Mouse (Mus musculus) hindbrain, embryonic 11.5 days (tissue): Measurements from ENCODE around the gene Acot6. TPM values are rescaled to one million over a fixed set of nuclear protein-coding genes. Genes with fewer than 3 reads are reported as not detected.

ENCODE experiments used
- ATAC-seq: fragments of 200-750 bp; cut with Nextera tagmentation; 2 replicates; pipeline ENCODE4 v1.8.0; 2017; ENCODE audit warnings: mild to moderate bottlenecking, moderate TSS enrichment, moderate library complexity; ENCODE audit not compliant: low FRiP score
- DNase-seq: peaks from one replicate; pipeline ENCODE4 v3.0.0-alpha.2; 2015; ENCODE audit warnings: low spot score
- H3K27ac ChIP-seq: fragments of 300-500 bp; sonication (generic); 2 replicates; pipeline ENCODE4 v1.5.1; 2014; ENCODE audit warnings: mild to moderate bottlenecking, low read depth, low read length
- H3K27me3 ChIP-seq: fragments of 300-500 bp; sonication (generic); 2 replicates; pipeline ENCODE4 v1.6.1; 2014; ENCODE audit warnings: mild to moderate bottlenecking, low read length, moderate library complexity, mixed read lengths; ENCODE audit not compliant: control insufficient read depth, insufficient read depth
- H3K36me3 ChIP-seq: fragments of 300-500 bp; sonication (generic); 2 replicates; pipeline ENCODE4 v1.6.1; 2014; ENCODE audit warnings: mild to moderate bottlenecking, low read length, moderate library complexity, mixed read lengths; ENCODE audit not compliant: control insufficient read depth, insufficient read depth
- H3K4me1 ChIP-seq: fragments of 300-500 bp; sonication (generic); replicated peaks from 2 replicates; pipeline ENCODE4 v1.6.1; 2014; ENCODE audit warnings: low read length, mixed read lengths; ENCODE audit not compliant: control insufficient read depth, insufficient read depth
- H3K4me2 ChIP-seq: fragments of 300-500 bp; sonication (generic); replicated peaks from 2 replicates; pipeline ENCODE4 v1.6.1; 2014; ENCODE audit warnings: mild to moderate bottlenecking, low read depth, low read length
- H3K4me3 ChIP-seq: fragments of 300-500 bp; sonication (generic); 2 replicates; pipeline ENCODE4 v1.5.1; 2014; ENCODE audit warnings: low read depth, low read length
- H3K9ac ChIP-seq: fragments of 300-500 bp; sonication (generic); 2 replicates; pipeline ENCODE4 v1.6.1; 2014; ENCODE audit warnings: low read depth, low read length
- H3K9me3 ChIP-seq: fragments of 300-500 bp; sonication (generic); 2 replicates; pipeline ENCODE4 v1.6.1; 2016; ENCODE audit warnings: low read length; ENCODE audit not compliant: control insufficient read depth
- WGBS: fragments of 180-500 bp; shearing (Covaris S2); extraction: QIAGEN DNeasy Blood & Tissue Kit; methylation state at CpG from one replicate; pipeline ENCODE4 v1.1.7; 2014; 5-methylcytosine and 5-hydroxymethylcytosine counted together
- polyA plus RNA-seq: library from polyadenylated mRNA; unstranded; fragments of >200 nt; fragmentation: Nextera tagmentation; extraction: Ambion mirVana; gene quantifications from 2 replicates; pipeline ENCODE4 v1.2.1, GENCODE M21; 2014

The Acot6 gene
- polyA plus RNA-seq, 1 experiment from 2014 or later = 0.76 TPM

GRCm38 (mm10) chr12:84151911-84152310, 51.5 kb downstream of the Acot6 start:
- Histone ChIP-seq H3K9me3 (no peaks in the 10 kb centered on the region), H3K27me3 (no peaks in the 10 kb centered on the region), H3K4me2 (no peak overlapping the region), H3K27ac (no peak overlapping the region), H3K4me1 (peaks cover 9% of the 10 kb centered on the region), H3K36me3 (peaks cover 3% of the 10 kb centered on the region; the same call in 1 of the 2 replicates), H3K4me3 (no peak overlapping the region), H3K9ac (no peak overlapping the region)
- 89% methylated on average over 10 of the region's 10 CpGs for WGBS
- DNase-seq (no peak), ATAC-seq (no peak)

DNA sequence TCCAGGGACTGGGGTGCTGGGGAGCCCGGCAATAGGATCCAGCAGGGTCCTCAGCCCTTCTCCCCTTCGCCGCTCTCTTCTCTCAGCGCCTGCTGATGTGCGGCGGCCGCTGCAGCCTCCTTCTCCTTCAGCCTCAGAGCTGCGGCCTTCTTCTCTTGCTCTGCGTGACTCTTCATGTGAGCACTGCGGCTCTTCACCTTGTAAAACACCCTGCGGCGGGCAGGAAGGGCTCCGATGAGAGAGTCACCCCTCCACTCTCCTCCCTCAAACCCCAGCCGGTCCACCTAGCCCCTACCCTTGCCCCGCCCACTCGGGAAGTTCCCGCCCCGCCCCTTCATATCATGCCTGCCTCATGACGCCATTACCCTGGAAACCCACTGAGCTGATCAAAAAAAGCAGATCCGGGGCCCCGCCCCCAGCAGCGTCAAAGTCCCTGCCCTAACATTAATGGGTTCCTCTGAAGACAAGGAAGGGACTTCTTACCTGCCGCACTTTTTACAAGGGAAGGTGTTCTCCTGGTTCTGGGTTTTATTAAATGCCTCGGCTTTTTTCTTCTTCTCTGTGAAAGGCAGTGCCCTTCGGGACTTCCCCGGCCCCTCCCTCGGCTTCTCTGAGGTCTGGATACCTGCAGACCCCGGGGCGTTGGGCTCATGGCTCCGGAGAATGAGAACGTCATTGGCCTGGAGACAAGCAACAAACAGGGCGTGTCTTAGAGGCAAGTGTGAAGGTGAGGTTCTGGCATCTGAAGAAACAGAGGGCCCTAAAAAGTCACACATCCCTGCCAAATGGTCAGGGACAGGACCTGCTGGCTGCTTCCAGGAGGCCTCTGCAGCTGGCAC, 52.1 kb downstream of the Acot6 start:
- ATAC-seq = no peak
- WGBS = 76% methylated on average over 32 of the region's 32 CpGs
- Histone ChIP-seq H3K36me3 (peaks cover 3% of the 10 kb centered on the region; the same call in 1 of the 2 replicates), H3K4me3 (no peak overlapping the region), H3K9me3 (no peaks in the 10 kb centered on the region), H3K27me3 (no peaks in the 10 kb centered on the region), H3K4me1 (peaks cover 9% of the 10 kb centered on the region), H3K4me2 (no peak overlapping the region), H3K27ac (no peak overlapping the region), H3K9ac (no peak overlapping the region)
- no peak for DNase-seq

- DNase-seq = no peak
- Histone ChIP-seq H3K9ac (no peak overlapping the region), H3K9me3 (no peaks in the 10 kb centered on the region), H3K36me3 (peaks cover 3% of the 10 kb centered on the region; the same call in 1 of the 2 replicates), H3K27ac (no peak overlapping the region), H3K4me2 (no peak overlapping the region), H3K4me1 (peaks cover 9% of the 10 kb centered on the region), H3K27me3 (no peaks in the 10 kb centered on the region), H3K4me3 (no peak overlapping the region)
- 79% methylated on average over 6 of the region's 6 CpGs for WGBS
- ATAC-seq = no peak
These were observed 53.0 kb downstream of the Acot6 start for GRCm38 (mm10) chr12:84153414-84153813.

GRCm38 (mm10) chr12:84154786-84155522, 54.5 kb downstream of the Acot6 start:
- Histone ChIP-seq H3K27me3 (no peaks in the 10 kb centered on the region), H3K9ac (no peak overlapping the region), H3K27ac (no peak overlapping the region), H3K4me2 (no peak overlapping the region), H3K9me3 (no peaks in the 10 kb centered on the region), H3K36me3 (peaks cover 9% of the 10 kb centered on the region; the same call in 1 of the 2 replicates), H3K4me3 (no peak overlapping the region), H3K4me1 (peaks cover 5% of the 10 kb centered on the region; the same call in 1 of the 2 replicates)
- ATAC-seq (no peak), DNase-seq (no peak)
- 79% methylated on average over 11 of the region's 11 CpGs for WGBS

DNA sequence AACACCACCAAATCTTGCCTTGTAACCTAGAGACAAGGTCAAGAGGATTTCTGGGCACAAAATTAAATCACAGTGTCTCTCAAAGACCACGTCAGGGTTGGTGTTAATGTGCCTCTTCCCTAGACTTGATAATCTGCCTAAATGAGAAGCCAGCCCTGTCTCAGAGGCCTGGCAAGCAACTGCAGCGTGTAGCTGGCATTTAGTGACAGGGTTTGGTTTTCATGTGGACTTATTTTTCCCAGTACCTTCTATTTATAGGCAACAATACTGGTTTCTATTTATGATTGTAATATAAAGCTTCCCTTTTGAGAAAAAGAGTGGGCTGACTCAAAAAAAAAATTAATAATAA, 55.0 kb downstream of the Acot6 start:
- H3K9me3 ChIP-seq = no peaks in the 10 kb centered on the region
- ATAC-seq (no peak), DNase-seq (no peak)
- H3K9ac ChIP-seq = no peak overlapping the region
- no peaks in the 10 kb centered on the region; the same call in 1 of the 2 replicates for H3K4me1 ChIP-seq
- no peak overlapping the region for H3K4me3 ChIP-seq
- H3K27ac ChIP-seq = no peak overlapping the region
- 86% methylated on average over 2 of the region's 2 CpGs for WGBS
- H3K27me3 ChIP-seq = no peaks in the 10 kb centered on the region
- no peak overlapping the region for H3K4me2 ChIP-seq
- H3K36me3 ChIP-seq = peaks cover 9% of the 10 kb centered on the region; the same call in 1 of the 2 replicates

GRCm38 (mm10) chr12:84156210-84156609, 55.8 kb downstream of the Acot6 start:
- 94% methylated on average over 18 of the region's 18 CpGs for WGBS
- Histone ChIP-seq H3K4me1 (no peaks in the 10 kb centered on the region), H3K9me3 (no peaks in the 10 kb centered on the region), H3K9ac (no peak overlapping the region), H3K4me2 (no peak overlapping the region), H3K27ac (no peak overlapping the region), H3K36me3 (peaks cover 9% of the 10 kb centered on the region; the same call in 1 of the 2 replicates), H3K4me3 (no peak overlapping the region), H3K27me3 (no peaks in the 10 kb centered on the region)
- ATAC-seq (no peak), DNase-seq (no peak)

DNA sequence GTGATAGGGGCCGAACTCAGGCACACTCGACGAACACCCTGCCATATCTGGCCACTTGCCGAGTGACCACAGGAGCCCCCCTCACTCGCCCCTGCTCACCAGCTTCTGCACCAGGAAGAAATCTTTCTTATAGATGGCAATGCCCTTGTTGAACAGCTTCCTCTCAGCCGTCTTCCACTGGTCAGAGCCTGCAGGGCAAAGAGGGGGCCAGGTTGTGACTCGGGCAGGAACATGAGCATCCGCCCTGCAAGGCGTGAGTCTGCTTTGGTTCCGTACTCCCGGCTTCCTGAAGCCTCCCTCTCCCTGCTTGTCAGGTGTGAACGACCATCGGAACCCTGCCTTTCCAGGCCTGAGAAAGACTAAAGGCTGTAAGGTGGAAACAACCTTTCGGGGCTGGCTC, 57.7 kb downstream of the Acot6 start:
- DNase-seq (no peak), ATAC-seq (no peak)
- no peak overlapping the region for H3K4me3 ChIP-seq
- no peak overlapping the region for H3K4me2 ChIP-seq
- H3K27ac ChIP-seq = no peak overlapping the region
- no peaks in the 10 kb centered on the region for H3K9me3 ChIP-seq
- peaks cover 9% of the 10 kb centered on the region; the same call in 1 of the 2 replicates for H3K36me3 ChIP-seq
- no peak overlapping the region for H3K9ac ChIP-seq
- WGBS = 91% methylated on average over 14 of the region's 14 CpGs
- no peaks in the 10 kb centered on the region for H3K27me3 ChIP-seq
- no peaks in the 10 kb centered on the region for H3K4me1 ChIP-seq

DNA sequence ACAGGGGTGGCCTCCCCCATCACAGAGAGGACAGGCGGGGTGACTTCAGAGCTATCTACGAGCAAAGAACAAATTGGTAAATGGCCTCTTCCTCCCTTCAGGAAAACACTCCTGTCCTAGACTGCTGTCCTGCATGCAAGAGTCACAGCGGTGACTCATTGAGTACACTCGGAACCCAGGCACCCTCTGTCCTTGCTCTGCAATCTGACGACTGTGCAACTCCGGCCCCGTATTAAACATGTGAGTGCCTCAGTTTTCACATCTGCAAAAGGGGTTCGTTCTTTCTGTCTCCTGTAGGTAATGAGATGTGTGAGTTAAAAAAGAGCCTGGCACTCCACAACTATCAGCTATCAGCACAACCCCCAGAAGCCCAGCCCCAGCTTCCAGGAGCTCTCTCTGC, 60.0 kb downstream of the Acot6 start:
- ATAC-seq = no peak
- H3K27ac ChIP-seq = no peak overlapping the region
- H3K4me3 ChIP-seq = no peak overlapping the region
- no peak for DNase-seq
- no peaks in the 10 kb centered on the region for H3K4me1 ChIP-seq
- H3K27me3 ChIP-seq = no peaks in the 10 kb centered on the region
- H3K4me2 ChIP-seq = no peak overlapping the region
- WGBS = 95% methylated on average over 8 of the region's 8 CpGs
- H3K9ac ChIP-seq = no peak overlapping the region
- H3K36me3 ChIP-seq = peaks cover 6% of the 10 kb centered on the region; the same call in 1 of the 2 replicates
- H3K9me3 ChIP-seq = no peaks in the 10 kb centered on the region
